Mouse (Mus musculus) stomach, postnatal 0 days (tissue): ENCODE data around the gene Vmn1r179. TPM values are rescaled to one million over a fixed set of nuclear protein-coding genes. Genes with fewer than 3 reads are reported as not detected.
"Not testable (repeated sequence)": the region's sequence is repeated elsewhere in the genome, so short reads cannot be mapped to it uniquely, and the experiment has no call there.

Experiments used
- ATAC-seq: fragments of 200-750 bp; cut with Nextera tagmentation; 2 replicates; pipeline ENCODE4 v1.8.0; 2017; ENCODE audit not compliant: low FRiP score, low TSS enrichment
- DNase-seq: peaks from one replicate; pipeline ENCODE4 v3.0.0-alpha.2; 2016; ENCODE audit warnings: low spot score
- H3K27ac ChIP-seq: fragments of 300-500 bp; sonication (generic); replicated peaks from 2 replicates; pipeline ENCODE4 v1.5.1; 2014; ENCODE audit warnings: mild to moderate bottlenecking, control low read depth
- H3K27me3 ChIP-seq: fragments of 300-500 bp; sonication (generic); 2 replicates; pipeline ENCODE4 v1.6.1; 2014; ENCODE audit warnings: low read length; ENCODE audit not compliant: control insufficient read depth, insufficient read depth
- H3K36me3 ChIP-seq: fragments of 300-500 bp; sonication (generic); 2 replicates; pipeline ENCODE4 v1.6.1; 2014; ENCODE audit warnings: low read length, mixed read lengths; ENCODE audit not compliant: control insufficient read depth, insufficient read depth
- H3K4me1 ChIP-seq: fragments of 300-500 bp; sonication (generic); replicated peaks from 2 replicates; pipeline ENCODE4 v1.6.1; 2014; ENCODE audit warnings: antibody characterized with exemption; ENCODE audit not compliant: control insufficient read depth, insufficient read depth
- H3K4me2 ChIP-seq: fragments of 300-500 bp; sonication (generic); replicated peaks from 2 replicates; pipeline ENCODE4 v1.6.1; 2014; ENCODE audit warnings: low read depth, mild to moderate bottlenecking, control low read depth, moderate library complexity
- H3K4me3 ChIP-seq: fragments of 300-500 bp; sonication (generic); 2 replicates; pipeline ENCODE4 v1.5.1; 2014; ENCODE audit warnings: low read depth, low read length, control low read depth
- H3K9ac ChIP-seq: fragments of 300-500 bp; sonication (generic); 2 replicates; pipeline ENCODE4 v1.6.1; 2014; ENCODE audit warnings: mild to moderate bottlenecking, low read length, control low read depth, mixed read lengths
- H3K9me3 ChIP-seq: fragments of 300-500 bp; sonication (generic); 2 replicates; pipeline ENCODE4 v1.6.1; 2016; ENCODE audit warnings: low read length; ENCODE audit not compliant: control insufficient read depth
- CTCF ChIP-seq: IDR thresholded peaks from 2 replicates; pipeline ENCODE4 v1.5.1; 2016; ENCODE audit warnings: antibody characterized with exemption, low read depth, mild to moderate bottlenecking, moderate library complexity
- EP300 ChIP-seq: optimal IDR thresholded peaks from 2 replicates; pipeline ENCODE3; 2016; ENCODE audit warnings: antibody characterized with exemption
- WGBS: fragments of 180-500 bp; shearing (Covaris S2); extraction: QIAGEN DNeasy Blood & Tissue Kit; methylation state at CpG from one replicate; pipeline ENCODE4 v1.1.7; 2014; 5-methylcytosine and 5-hydroxymethylcytosine counted together
- polyA plus RNA-seq: library from polyadenylated mRNA; unstranded; fragments of >200 nt; fragmentation: Nextera tagmentation; extraction: Ambion mirVana; gene quantifications from 2 replicates; pipeline ENCODE4 v1.2.1, GENCODE M21; 2015

Vmn1r179 gene
- 0.02 TPM in 1 of 2 replicates, not detected in the other for polyA plus RNA-seq

GRCm38 (mm10) chr7:23926678-23927077 is at the start of gene Vmn1r179:
TSS of gene Vmn1r179 (plus strand) at chr7:23926978.
- TF ChIP-seq EP300, result no peak
- TF ChIP-seq CTCF, result no peak
- Histone ChIP-seq H3K9ac (no peak within 1 kb of the TSS), H3K27me3 (no peaks in the 10 kb centered on the region), H3K27ac (no peak within 1 kb of the TSS), H3K36me3 (no peaks in the 10 kb centered on the region), H3K4me2 (no peak within 1 kb of the TSS), H3K9me3 (no peaks in the 10 kb centered on the region), H3K4me3 (no peak within 1 kb of the TSS), H3K4me1 (no peaks in the 10 kb centered on the region)
- no peak for ATAC-seq
- WGBS, result 30% methylated on average over 2 of the region's 2 CpGs
- no peak for DNase-seq

- WGBS, result 85% methylated on average over 1 of the region's 1 CpGs
- no peak within 1 kb of the TSS for H3K9ac ChIP-seq
- ATAC-seq (no peak), DNase-seq (no peak)
- no peaks in the 10 kb centered on the region for H3K4me1 ChIP-seq
- H3K36me3 ChIP-seq, result no peaks in the 10 kb centered on the region
- H3K27ac ChIP-seq, result no peak within 1 kb of the TSS
- H3K4me2 ChIP-seq, result no peak within 1 kb of the TSS
- no peaks in the 10 kb centered on the region for H3K27me3 ChIP-seq
- no peak within 1 kb of the TSS for H3K4me3 ChIP-seq
- TF ChIP-seq EP300 (no peak), CTCF (no peak)
- no peaks in the 10 kb centered on the region for H3K9me3 ChIP-seq
These were observed 35.1 kb upstream of the Vmn1r179 start, which contains the start of gene Vmn1r178 for GRCm38 (mm10) chr7:23891709-23892108. TSS of gene Vmn1r178 (plus strand) at chr7:23892009.

DNA sequence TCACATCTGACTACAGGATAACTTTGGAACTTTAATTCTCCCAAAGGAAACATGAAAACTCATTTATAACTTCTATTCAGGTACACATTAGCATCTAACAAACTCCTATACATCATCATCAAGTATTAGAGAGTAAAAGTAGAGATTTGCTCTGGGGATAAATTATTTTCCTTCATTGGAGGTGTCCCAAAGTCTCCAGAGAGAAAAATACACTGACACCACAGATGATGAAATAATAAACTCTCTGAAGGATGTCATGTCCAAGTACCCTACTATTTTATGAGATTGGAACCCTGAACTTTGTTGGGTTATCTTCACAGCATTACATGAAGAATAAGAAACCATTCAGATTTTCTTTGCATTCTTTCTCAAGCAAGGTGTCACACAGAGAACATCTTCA is 23.6 kb downstream of the Vmn1r179 start, which contains the start of gene Vmn1r180:
Vmn1r180 (plus strand) TSS at position 301 of the 400 bp plus-strand sequence.
- Histone ChIP-seq H3K9ac (no peak within 1 kb of the TSS), H3K27ac (no peak within 1 kb of the TSS), H3K4me1 (no peaks in the 10 kb centered on the region), H3K27me3 (no peaks in the 10 kb centered on the region), H3K9me3 (no peaks in the 10 kb centered on the region), H3K36me3 (no peaks in the 10 kb centered on the region), H3K4me2 (no peak within 1 kb of the TSS), H3K4me3 (no peak within 1 kb of the TSS)
- DNase-seq, result no peak
- TF ChIP-seq EP300, result no peak
- no peak for TF ChIP-seq CTCF
- ATAC-seq, result no peak

GRCm38 (mm10) chr7:23968044-23968443 is 41.3 kb downstream of the Vmn1r179 start:
- H3K4me2 ChIP-seq, H3K4me1 ChIP-seq, H3K27me3 ChIP-seq, H3K9ac ChIP-seq, H3K27ac ChIP-seq, H3K4me3 ChIP-seq, H3K36me3 ChIP-seq, H3K9me3 ChIP-seq, DNase-seq, ATAC-seq: not testable (repeated sequence)
- WGBS, result 41% methylated on average over 3 of the region's 3 CpGs
- TF ChIP-seq CTCF, result peak; percentile 61

DNA sequence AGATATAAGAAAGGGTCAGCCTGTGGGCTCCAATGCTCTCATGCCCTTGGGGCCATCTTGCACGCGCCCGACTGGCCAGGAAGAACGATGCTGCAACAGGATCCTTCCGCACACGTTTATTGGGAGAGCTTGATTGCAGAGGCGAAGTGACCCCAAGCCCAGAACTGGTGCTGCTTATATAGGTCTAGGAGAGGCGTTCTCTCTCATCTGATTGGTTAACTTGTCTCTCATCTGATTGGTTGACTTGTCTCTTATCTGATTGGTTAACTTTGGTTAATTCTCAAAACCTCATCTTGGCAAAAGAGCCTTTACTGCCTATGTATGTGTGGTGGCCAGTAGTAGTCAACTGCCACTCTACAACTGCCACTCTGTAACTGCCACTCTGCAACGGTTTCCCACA is 47.5 kb downstream of the Vmn1r179 start, which contains the start of gene Vmn1r181:
Vmn1r181 (plus strand) TSS at position 301 of the 400 bp plus-strand sequence.
- not testable (repeated sequence) for H3K9me3 ChIP-seq

More for the DNA sequence above, 47.5 kb downstream of the Vmn1r179 start, which contains the start of gene Vmn1r181:
- not testable (repeated sequence) for H3K4me1 ChIP-seq, H3K27ac ChIP-seq, DNase-seq, H3K36me3 ChIP-seq, H3K9ac ChIP-seq, H3K27me3 ChIP-seq, H3K4me3 ChIP-seq, ATAC-seq, H3K4me2 ChIP-seq
- 76% methylated on average over 8 of the region's 9 CpGs for WGBS

Other genes with a start within 250 kb of the Vmn1r179 start
- not detected in 2 replicates for gene Vmn1r173, start 226.3 kb upstream of the Vmn1r179 start, polyA plus RNA-seq
- gene Vmn1r174, start 174.7 kb upstream of the Vmn1r179 start, polyA plus RNA-seq, result 0.04 TPM in 1 of 2 replicates, not detected in the other
- gene Vmn1r175, start 116.3 kb upstream of the Vmn1r179 start, polyA plus RNA-seq, result not detected in 2 replicates
- gene Vmn1r176, start 89.6 kb upstream of the Vmn1r179 start, polyA plus RNA-seq, result not detected in 2 replicates
- not detected in 2 replicates for gene Vmn1r177, start 60.5 kb upstream of the Vmn1r179 start, polyA plus RNA-seq
- gene Vmn1r178, start 35.0 kb upstream of the Vmn1r179 start, polyA plus RNA-seq, result not detected in 2 replicates
- gene Vmn1r180, start 23.7 kb downstream of the Vmn1r179 start, polyA plus RNA-seq, result not detected in 2 replicates
- 0.04 TPM in 1 of 2 replicates, not detected in the other for gene Vmn1r181, start 47.6 kb downstream of the Vmn1r179 start, polyA plus RNA-seq
- not detected in 2 replicates for gene V1rd19, start 74.7 kb downstream of the Vmn1r179 start, polyA plus RNA-seq
- 0.01 TPM in 1 of 2 replicates, not detected in the other for gene Vmn1r183, start 126.3 kb downstream of the Vmn1r179 start, polyA plus RNA-seq
- gene Zfp180, start 154.9 kb downstream of the Vmn1r179 start, polyA plus RNA-seq, result 6.7 and 7.1 TPM in 2 replicates
- 2.2 and 3.4 TPM in 2 replicates for gene Zfp112, start 185.3 kb downstream of the Vmn1r179 start, polyA plus RNA-seq
- 8.3 TPM in 2 replicates for gene Zfp235, start 207.2 kb downstream of the Vmn1r179 start, polyA plus RNA-seq
- gene Zfp114, start 248.1 kb downstream of the Vmn1r179 start, polyA plus RNA-seq, result 1.2 and 1.4 TPM in 2 replicates